Mouse (Mus musculus) lung, postnatal 4 days (tissue): ENCODE data around the gene B4galt1.

ENCODE experiments used
- DNase-seq, 2 experiments: peaks; one replicate each; pipeline ENCODE4 v3.0.0; 2021

The B4galt1 gene

GRCm38 (mm10) chr4:40776416-40776815 is 77.4 kb downstream of the B4galt1 start:
- DNase-seq = no peak

- peak; percentile 81 to 89 for DNase-seq
These were observed 79.2 kb downstream of the B4galt1 start for GRCm38 (mm10) chr4:40774279-40775259.

- DNase-seq = no peak
These were observed 93.9 kb downstream of the B4galt1 start for GRCm38 (mm10) chr4:40759876-40760275.

GRCm38 (mm10) chr4:40757780-40758420 is 95.9 kb downstream of the B4galt1 start, which contains the start of gene Smu1:
Gene Smu1, minus strand, starts transcription at chr4:40757923.
- DNase-seq = peak; percentile 97

- no peak for DNase-seq
These were observed 96.5 kb downstream of the B4galt1 start for GRCm38 (mm10) chr4:40757157-40757779.
